Mouse (Mus musculus) megakaryocyte, embryonic 14.5 days (primary cell): ENCODE measurements around the gene Dkkl1.

Source experiments
- FLI1 ChIP-seq: IDR thresholded peaks from 2 replicates; pipeline ENCODE4 v1.6.1; 2012; ENCODE audit warnings: low read length, inconsistent platforms, mixed read lengths
- GATA1 ChIP-seq: IDR thresholded peaks from 3 replicates; pipeline ENCODE4 v1.6.1; 2012; ENCODE audit warnings: mixed read lengths, low read length, inconsistent platforms, borderline replicate concordance

- TF ChIP-seq GATA1 (no peak), FLI1 (no peak)
Observed at GRCm38 (mm10) chr7:45162551-45162950, 49.4 kb downstream of the Dkkl1 start.
